Mouse (Mus musculus): ENCODE data around the gene Zbtb4.

- TF ChIP-seq POLR2A (IDR thresholded peaks at IDR 0.05; ENCODE audit: borderline replicate concordance, insufficient read depth, low read length) (no peak), CTCF (IDR thresholded peaks at IDR 0.05; ENCODE audit: borderline replicate concordance, insufficient read depth, low read depth, low read length) (no peak)
These were observed 30.3 kb downstream of the Zbtb4 start for GRCm38 (mm10) chr11:69795983-69796435.
